Mouse (Mus musculus) intestine, embryonic 16.5 days (tissue): ENCODE data around the gene Ncoa3. TPM values are rescaled to one million over a fixed set of nuclear protein-coding genes. Genes with fewer than 3 reads are reported as not detected.
A peak's percentile ranks its signal among the peaks of the same experiment; 100 is the strongest.

Experiments used
- ATAC-seq: fragments of 200-750 bp; cut with Nextera tagmentation; 2 replicates; pipeline ENCODE4 v1.8.0; 2017; ENCODE audit warnings: moderate TSS enrichment, moderate library complexity
- H3K27ac ChIP-seq: fragments of 300-500 bp; sonication (generic); 2 replicates; pipeline ENCODE4 v1.5.1; 2014; ENCODE audit warnings: mild to moderate bottlenecking, low read length
- H3K27me3 ChIP-seq: fragments of 300-500 bp; sonication (generic); replicated peaks from 2 replicates; pipeline ENCODE4 v1.6.1; 2014; ENCODE audit warnings: low read length, control low read depth, mixed read lengths; ENCODE audit not compliant: control insufficient read depth, insufficient read depth
- H3K36me3 ChIP-seq: fragments of 300-500 bp; sonication (generic); 2 replicates; pipeline ENCODE4 v1.6.1; 2014; ENCODE audit warnings: low read length, control low read depth; ENCODE audit not compliant: control insufficient read depth, insufficient read depth
- H3K4me1 ChIP-seq: fragments of 300-500 bp; sonication (generic); 2 replicates; pipeline ENCODE4 v1.6.1; 2014; ENCODE audit warnings: low read length, control low read depth, mixed read lengths; ENCODE audit not compliant: control insufficient read depth, insufficient read depth
- H3K4me2 ChIP-seq: fragments of 300-500 bp; sonication (generic); 2 replicates; pipeline ENCODE4 v1.6.1; 2014; ENCODE audit warnings: low read depth, low read length, control low read depth
- H3K4me3 ChIP-seq: fragments of 300-500 bp; sonication (generic); 2 replicates; pipeline ENCODE4 v1.5.1; 2014; ENCODE audit warnings: mild to moderate bottlenecking, low read length
- H3K9ac ChIP-seq: fragments of 300-500 bp; sonication (generic); 2 replicates; pipeline ENCODE4 v1.6.1; 2014; ENCODE audit warnings: low read depth, low read length
- H3K9me3 ChIP-seq: fragments of 300-500 bp; sonication (generic); 2 replicates; pipeline ENCODE4 v1.6.1; 2016; ENCODE audit warnings: low read length, control low read depth; ENCODE audit not compliant: control insufficient read depth
- WGBS: fragments of 180-500 bp; shearing (Covaris S2); extraction: QIAGEN DNeasy Blood & Tissue Kit; methylation state at CpG from one replicate; pipeline ENCODE4 v1.1.7; 2014; 5-methylcytosine and 5-hydroxymethylcytosine counted together
- polyA plus RNA-seq: library from polyadenylated mRNA; unstranded; fragments of >200 nt; fragmentation: Nextera tagmentation; extraction: Ambion mirVana; gene quantifications from 2 replicates; pipeline ENCODE4 v1.2.1, GENCODE M21; 2015

Ncoa3 gene
- polyA plus RNA-seq, 1 experiment from 2014 or later = 8.7 TPM

DNA sequence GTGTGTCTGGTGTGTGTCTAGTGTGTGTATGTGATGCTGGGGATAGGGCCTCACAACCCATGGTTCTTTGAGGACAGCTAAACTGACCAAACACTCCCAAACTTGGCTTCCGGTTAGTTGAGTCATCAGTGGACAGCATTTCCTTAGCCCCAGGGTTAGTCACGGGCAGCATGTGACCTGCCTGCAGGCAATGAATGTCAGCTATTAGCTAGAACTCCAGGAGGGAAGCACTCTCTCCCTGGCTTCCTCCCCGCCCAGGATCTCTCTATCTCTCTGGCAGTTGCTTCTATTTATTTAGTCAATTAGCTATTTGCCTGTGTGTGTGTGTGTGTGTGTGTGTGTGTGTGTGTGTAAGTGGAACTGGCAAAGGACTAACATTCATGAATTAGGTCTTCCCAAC, 23.6 kb upstream of the Ncoa3 start:
- Histone ChIP-seq H3K4me1 (peaks cover 19% of the 10 kb centered on the region), H3K4me3 (no peak overlapping the region), H3K27me3 (no peaks in the 10 kb centered on the region), H3K36me3 (no peaks in the 10 kb centered on the region), H3K9me3 (no peaks in the 10 kb centered on the region), H3K9ac (no peak overlapping the region), H3K4me2 (no peak overlapping the region), H3K27ac (0 out of 2 replicates have a peak overlapping the region, but pooled peaks have one; percentile 9)
- 30% methylated on average over 3 of the region's 3 CpGs for WGBS
- peak; percentile 75 for ATAC-seq

DNA sequence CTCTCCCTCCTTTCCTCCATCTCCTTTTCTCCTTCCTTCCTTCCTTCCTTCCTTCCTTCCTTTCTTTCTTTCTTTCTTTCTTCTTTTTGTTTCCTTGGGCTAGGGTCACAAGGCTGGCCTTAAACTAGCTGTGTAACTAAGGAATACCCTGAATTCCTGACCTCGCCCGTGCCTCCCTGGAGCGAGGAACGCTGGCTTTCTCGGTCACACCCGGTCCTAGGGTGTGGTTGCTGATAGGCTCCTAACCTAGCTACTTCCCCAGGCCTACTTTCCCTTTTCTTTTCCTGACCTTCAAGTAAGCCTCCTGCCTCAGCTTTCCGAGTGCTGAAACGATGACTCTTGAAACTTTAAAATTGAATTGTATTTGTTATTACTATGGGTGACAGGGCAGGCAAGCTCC, 23.0 kb upstream of the Ncoa3 start:
- Histone ChIP-seq H3K27me3 (no peaks in the 10 kb centered on the region), H3K9ac (no peak overlapping the region), H3K4me2 (0 out of 2 replicates have a peak overlapping the region, but pooled peaks have one; percentile 9), H3K9me3 (no peaks in the 10 kb centered on the region), H3K36me3 (no peaks in the 10 kb centered on the region), H3K4me3 (no peak overlapping the region), H3K27ac (no peak overlapping the region), H3K4me1 (peaks cover 19% of the 10 kb centered on the region)
- WGBS = 38% methylated on average over 8 of the region's 8 CpGs
- ATAC-seq = peak; percentile 77

DNA sequence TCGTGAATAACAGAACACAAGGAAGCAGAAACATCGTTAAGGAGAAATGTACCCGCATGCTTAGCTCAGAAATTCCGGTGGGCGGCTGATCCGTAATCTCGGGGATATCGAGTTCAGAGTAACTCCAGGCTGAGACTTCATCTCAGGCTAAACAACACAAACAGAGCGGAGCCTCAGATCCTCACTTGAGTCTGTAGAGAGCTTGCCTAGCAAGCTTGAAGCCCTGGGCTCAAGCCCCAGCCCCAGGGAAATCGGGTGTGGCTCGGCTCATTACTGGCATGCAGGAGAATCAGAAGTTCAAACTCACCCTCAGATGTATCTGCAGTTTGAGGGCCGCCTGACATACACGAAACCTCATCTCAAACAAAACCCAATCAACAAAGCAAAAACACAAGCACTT, 22.5 kb upstream of the Ncoa3 start:
- Histone ChIP-seq H3K9ac (no peak overlapping the region), H3K27ac (no peak overlapping the region), H3K27me3 (no peaks in the 10 kb centered on the region), H3K4me2 (no peak overlapping the region), H3K4me1 (peaks cover 19% of the 10 kb centered on the region), H3K36me3 (no peaks in the 10 kb centered on the region), H3K4me3 (no peak overlapping the region), H3K9me3 (no peaks in the 10 kb centered on the region)
- 82% methylated on average over 13 of the region's 13 CpGs for WGBS
- no peak for ATAC-seq

DNA sequence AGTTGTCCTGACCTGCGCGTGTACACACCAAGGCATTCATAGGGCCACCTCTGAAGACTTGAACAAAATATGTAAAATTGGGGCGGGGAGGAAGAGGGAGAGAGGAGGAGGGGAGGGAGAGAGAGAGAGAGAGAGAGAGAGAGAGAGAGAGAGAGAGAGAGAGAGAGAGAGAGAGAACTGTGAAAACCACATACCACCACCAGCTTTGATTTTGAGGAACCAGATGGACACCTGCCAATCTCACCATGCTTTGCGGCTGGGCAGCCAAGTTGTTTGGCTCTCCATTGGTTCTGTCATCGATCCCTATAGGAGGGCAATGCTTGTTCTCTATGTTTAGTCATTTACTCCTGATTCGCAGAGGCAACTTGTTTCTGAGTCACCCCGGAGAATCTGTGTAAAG, 21.7 kb upstream of the Ncoa3 start:
- Histone ChIP-seq H3K4me3 (no peak overlapping the region), H3K4me2 (no peak overlapping the region), H3K27me3 (no peaks in the 10 kb centered on the region), H3K9ac (no peak overlapping the region), H3K4me1 (peaks cover 19% of the 10 kb centered on the region), H3K27ac (no peak overlapping the region), H3K9me3 (no peaks in the 10 kb centered on the region), H3K36me3 (no peaks in the 10 kb centered on the region)
- ATAC-seq = no peak
- 87% methylated on average over 7 of the region's 7 CpGs for WGBS

DNA sequence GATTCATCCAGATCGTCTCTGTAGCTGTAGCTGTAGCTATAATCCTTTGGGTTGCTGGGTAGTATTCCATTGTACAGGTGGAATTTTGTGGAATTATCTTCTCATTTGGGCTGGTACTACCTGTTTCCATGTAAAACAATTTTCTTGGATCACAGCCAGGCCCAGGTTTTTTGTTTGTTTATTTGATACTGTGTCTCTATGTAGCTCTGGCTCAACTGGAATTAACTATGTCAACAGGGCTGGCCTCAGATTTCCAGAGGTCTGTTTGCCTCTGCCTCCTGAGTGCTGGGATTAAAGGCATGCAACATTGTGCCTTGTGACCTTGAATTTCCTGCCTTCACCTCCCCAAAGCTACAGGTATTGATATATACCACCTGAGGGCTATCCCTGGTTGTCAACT, 18.1 kb upstream of the Ncoa3 start:
- no peak overlapping the region for H3K27ac ChIP-seq
- no peak overlapping the region for H3K4me2 ChIP-seq
- no peak for ATAC-seq
- no peaks in the 10 kb centered on the region for H3K9me3 ChIP-seq
- H3K27me3 ChIP-seq = no peaks in the 10 kb centered on the region
- 84% methylated on average over 1 of the region's 1 CpGs for WGBS
- no peak overlapping the region for H3K4me3 ChIP-seq
- H3K4me1 ChIP-seq = peaks cover 6% of the 10 kb centered on the region; the same call in 1 of the 2 replicates
- no peaks in the 10 kb centered on the region for H3K36me3 ChIP-seq
- H3K9ac ChIP-seq = no peak overlapping the region

DNA sequence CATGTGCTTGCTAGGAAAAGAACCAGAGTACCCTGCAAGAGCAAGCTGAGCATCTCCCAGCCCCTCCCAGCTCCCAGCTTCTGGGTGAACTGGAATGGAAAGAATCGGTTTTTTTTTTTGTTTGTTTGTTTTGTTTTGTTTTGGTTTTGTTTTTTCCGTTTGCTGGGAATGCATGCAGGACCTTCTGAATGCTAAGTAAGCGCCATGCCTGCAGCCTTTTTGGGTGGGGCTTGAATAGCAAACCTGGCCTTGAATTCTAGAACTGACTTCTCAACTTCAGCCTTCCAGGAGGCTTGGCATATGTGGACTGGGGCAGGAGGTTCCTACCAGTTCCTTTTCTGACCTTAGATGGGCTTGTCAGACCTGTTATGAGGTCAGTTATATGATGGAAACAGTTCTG, 16.2 kb upstream of the Ncoa3 start:
- H3K9me3 ChIP-seq = no peaks in the 10 kb centered on the region
- WGBS = 71% methylated on average over 3 of the region's 3 CpGs
- no peak overlapping the region for H3K9ac ChIP-seq
- H3K27me3 ChIP-seq = no peaks in the 10 kb centered on the region
- no peak overlapping the region for H3K4me3 ChIP-seq
- H3K27ac ChIP-seq = no peak overlapping the region
- H3K4me1 ChIP-seq = 0 out of 2 replicates have a peak, but pooled peaks cover 4% of the 10 kb centered on the region
- H3K4me2 ChIP-seq = no peak overlapping the region
- no peaks in the 10 kb centered on the region for H3K36me3 ChIP-seq
- no peak for ATAC-seq

DNA sequence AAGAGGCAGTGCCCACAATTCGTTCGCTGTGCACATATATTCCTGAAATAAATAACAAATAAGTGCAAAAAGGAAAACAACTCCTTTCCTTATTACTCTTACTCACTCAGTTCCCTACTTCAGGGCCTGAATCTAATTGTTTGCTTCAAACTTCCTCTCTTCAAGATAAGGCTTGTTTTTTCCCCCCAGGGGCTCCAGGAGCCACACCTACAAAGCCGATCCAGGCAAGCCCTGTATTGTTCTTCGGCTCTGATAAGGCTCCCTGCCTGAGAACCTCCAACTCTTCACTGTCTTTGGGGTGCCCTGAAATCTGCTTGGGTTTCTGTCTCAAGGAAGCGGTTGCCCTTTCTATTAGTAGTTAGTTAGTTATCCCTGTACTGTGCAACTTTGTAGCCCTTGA, 15.6 kb upstream of the Ncoa3 start:
- 60% methylated on average over 5 of the region's 5 CpGs for WGBS
- no peak overlapping the region for H3K9ac ChIP-seq
- H3K4me1 ChIP-seq = 0 out of 2 replicates have a peak, but pooled peaks cover 4% of the 10 kb centered on the region
- ATAC-seq = no peak
- H3K4me3 ChIP-seq = no peak overlapping the region
- no peak overlapping the region for H3K27ac ChIP-seq
- H3K36me3 ChIP-seq = no peaks in the 10 kb centered on the region
- no peaks in the 10 kb centered on the region for H3K27me3 ChIP-seq
- no peak overlapping the region for H3K4me2 ChIP-seq
- no peaks in the 10 kb centered on the region for H3K9me3 ChIP-seq

DNA sequence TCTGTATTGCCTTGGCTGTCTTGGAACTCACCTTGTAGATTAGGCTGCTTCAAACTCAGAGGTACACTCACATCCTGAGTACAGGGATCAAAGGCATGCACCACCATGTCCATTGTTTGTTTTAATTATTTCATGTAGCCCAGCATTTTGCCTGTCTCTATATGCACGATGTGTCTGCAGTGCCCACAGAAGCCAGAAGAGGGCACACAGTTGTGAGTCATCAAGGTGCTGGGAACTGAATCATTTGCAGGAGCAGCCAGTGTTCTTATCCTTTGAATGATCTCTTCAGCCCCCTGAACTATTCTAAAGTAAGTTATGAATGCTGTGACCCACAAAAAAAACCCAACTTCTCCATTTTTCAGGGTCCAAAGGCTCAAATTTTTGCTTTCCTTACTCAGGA, 14.3 kb upstream of the Ncoa3 start:
- ATAC-seq = no peak
- 97% methylated on average over 1 of the region's 1 CpGs for WGBS

DNA sequence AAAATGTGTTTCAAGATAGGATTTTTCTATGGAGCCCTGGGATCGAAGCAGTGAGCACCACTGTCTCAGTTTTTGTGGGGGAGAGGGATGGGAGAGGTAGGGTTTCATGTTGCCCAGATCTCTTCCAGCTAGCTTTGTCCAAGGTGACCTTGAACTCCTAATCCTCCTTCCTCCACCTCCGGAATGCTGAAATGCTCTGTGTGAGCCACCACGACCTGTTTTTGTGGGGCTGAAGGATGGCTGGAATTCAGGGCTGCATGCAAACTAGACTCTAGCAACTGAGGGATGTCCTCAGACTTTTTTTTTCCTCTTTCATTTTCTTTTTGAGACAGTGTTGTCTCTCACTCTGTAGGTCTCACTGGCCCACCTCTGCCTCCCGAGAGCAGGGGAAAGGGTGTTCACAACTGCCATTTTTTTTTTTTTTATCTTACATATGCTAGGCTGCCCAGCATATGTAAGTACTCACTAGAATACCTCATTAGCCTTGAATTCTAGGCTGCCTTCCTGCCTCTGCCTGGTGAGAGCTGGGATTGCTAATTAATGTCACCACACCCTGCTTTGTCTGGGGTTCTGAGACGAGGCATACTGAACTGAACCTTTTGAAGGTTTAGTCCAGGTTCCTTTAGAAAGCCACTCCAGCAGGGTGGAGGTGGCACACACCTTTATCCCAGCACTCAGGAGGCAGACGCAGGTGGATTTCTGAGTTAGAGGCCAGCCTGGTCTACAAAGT, 11.0 kb upstream of the Ncoa3 start:
- Histone ChIP-seq H3K27ac (no peak overlapping the region), H3K4me3 (no peak overlapping the region), H3K4me1 (peaks cover 8% of the 10 kb centered on the region), H3K36me3 (no peaks in the 10 kb centered on the region), H3K9ac (no peak overlapping the region), H3K9me3 (no peaks in the 10 kb centered on the region), H3K4me2 (no peak overlapping the region), H3K27me3 (no peaks in the 10 kb centered on the region)
- 55% methylated on average over 6 of the region's 6 CpGs for WGBS
- ATAC-seq = no peak

More for the DNA sequence above, 14.3 kb upstream of the Ncoa3 start:
- peaks cover 12% of the 10 kb centered on the region for H3K4me1 ChIP-seq
- H3K9me3 ChIP-seq = no peaks in the 10 kb centered on the region
- H3K9ac ChIP-seq = no peak overlapping the region
- H3K27ac ChIP-seq = no peak overlapping the region
- H3K27me3 ChIP-seq = no peaks in the 10 kb centered on the region
- no peak overlapping the region for H3K4me3 ChIP-seq
- no peaks in the 10 kb centered on the region for H3K36me3 ChIP-seq
- H3K4me2 ChIP-seq = no peak overlapping the region
